Mouse (Mus musculus): ENCODE measurements around the gene Sorcs3.

GRCm38 (mm10) chr19:48391551-48391950 is 185.7 kb downstream of the Sorcs3 start:
- peak; percentile 58 for TF ChIP-seq CTCF (IDR thresholded peaks at IDR 0.05)
- TF ChIP-seq POLR2A (IDR thresholded peaks at IDR 0.05; ENCODE audit: insufficient read depth, low read depth, low read length): no peak
- no peak for TF ChIP-seq EP300 (IDR thresholded peaks at IDR 0.05; ENCODE audit: insufficient read depth, low read depth, low read length)

All from heart, adult 2 months (tissue).